Mouse (Mus musculus) intestine, embryonic 15.5 days (tissue): ENCODE measurements around the gene Dad1. TPM values are rescaled to one million over a fixed set of nuclear protein-coding genes. Genes with fewer than 3 reads are reported as not detected.
A peak's percentile ranks its signal among the peaks of the same experiment; 100 is the strongest.

ENCODE experiments used
- ATAC-seq: fragments of 200-750 bp; cut with Nextera tagmentation; 2 replicates; pipeline ENCODE4 v1.8.0; 2017; ENCODE audit warnings: moderate TSS enrichment, moderate library complexity
- H3K27ac ChIP-seq: fragments of 300-500 bp; sonication (generic); 2 replicates; pipeline ENCODE4 v1.5.1; 2015; ENCODE audit warnings: mild to moderate bottlenecking, inconsistent platforms
- H3K27me3 ChIP-seq: fragments of 300-500 bp; sonication (generic); replicated peaks from 2 replicates; pipeline ENCODE4 v1.6.1; 2015; ENCODE audit warnings: inconsistent platforms
- H3K36me3 ChIP-seq: fragments of 300-500 bp; sonication (generic); 2 replicates; pipeline ENCODE4 v1.6.1; 2015; ENCODE audit warnings: inconsistent platforms
- H3K4me1 ChIP-seq: fragments of 300-500 bp; sonication (generic); replicated peaks from 2 replicates; pipeline ENCODE4 v1.6.1; 2015; ENCODE audit warnings: inconsistent platforms
- H3K4me2 ChIP-seq: fragments of 300-500 bp; sonication (generic); replicated peaks from 2 replicates; pipeline ENCODE4 v1.6.1; 2015; ENCODE audit warnings: mild to moderate bottlenecking, inconsistent platforms
- H3K4me3 ChIP-seq: fragments of 300-500 bp; sonication (generic); replicated peaks from 2 replicates; pipeline ENCODE4 v1.5.1; 2015; ENCODE audit warnings: inconsistent platforms
- H3K9ac ChIP-seq: fragments of 300-500 bp; sonication (generic); 2 replicates; pipeline ENCODE4 v1.6.1; 2015; ENCODE audit warnings: inconsistent platforms
- H3K9me3 ChIP-seq: fragments of 300-500 bp; sonication (generic); 2 replicates; pipeline ENCODE4 v1.6.1; 2016; ENCODE audit warnings: inconsistent platforms
- WGBS: fragments of 180-500 bp; shearing (Covaris S2); methylation state at CpG from one replicate; pipeline ENCODE4 v1.1.7; 2015; 5-methylcytosine and 5-hydroxymethylcytosine counted together
- polyA plus RNA-seq: library from polyadenylated mRNA; unstranded; fragments of >200 nt; fragmentation: Nextera tagmentation; extraction: Ambion mirVana; gene quantifications from 2 replicates; pipeline ENCODE4 v1.2.1, GENCODE M21; 2015

The Dad1 gene
- polyA plus RNA-seq, 1 experiment from 2014 or later: 450 TPM

DNA sequence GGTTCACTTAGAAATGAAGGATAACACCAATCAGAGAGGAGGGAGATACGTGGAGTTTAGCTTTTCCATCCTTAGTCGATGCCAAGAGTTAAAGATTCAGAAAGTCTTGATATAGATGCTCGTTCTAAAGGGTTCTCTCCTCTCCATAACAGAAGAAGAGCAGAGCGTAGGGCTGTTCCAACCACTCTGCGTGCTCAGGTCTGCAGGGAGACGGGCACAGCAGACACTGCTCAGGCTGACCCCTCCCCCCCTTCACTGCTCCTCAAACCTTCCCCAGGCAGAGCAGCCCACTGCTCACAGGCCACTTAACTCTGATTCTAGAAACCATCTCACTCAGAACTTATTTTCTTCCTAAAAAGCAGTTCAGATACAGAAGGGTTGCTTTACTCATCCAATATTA is 45.2 kb downstream of the Dad1 start:
- no peaks in the 10 kb centered on the region for H3K36me3 ChIP-seq
- ATAC-seq: no peak
- 70% methylated on average over 6 of the region's 6 CpGs for WGBS
- H3K27ac ChIP-seq: no peak overlapping the region
- no peak overlapping the region for H3K9ac ChIP-seq
- no peak overlapping the region for H3K4me2 ChIP-seq
- peaks cover 8% of the 10 kb centered on the region for H3K4me1 ChIP-seq
- no peak overlapping the region for H3K4me3 ChIP-seq
- no peaks in the 10 kb centered on the region for H3K9me3 ChIP-seq
- H3K27me3 ChIP-seq: no peaks in the 10 kb centered on the region

DNA sequence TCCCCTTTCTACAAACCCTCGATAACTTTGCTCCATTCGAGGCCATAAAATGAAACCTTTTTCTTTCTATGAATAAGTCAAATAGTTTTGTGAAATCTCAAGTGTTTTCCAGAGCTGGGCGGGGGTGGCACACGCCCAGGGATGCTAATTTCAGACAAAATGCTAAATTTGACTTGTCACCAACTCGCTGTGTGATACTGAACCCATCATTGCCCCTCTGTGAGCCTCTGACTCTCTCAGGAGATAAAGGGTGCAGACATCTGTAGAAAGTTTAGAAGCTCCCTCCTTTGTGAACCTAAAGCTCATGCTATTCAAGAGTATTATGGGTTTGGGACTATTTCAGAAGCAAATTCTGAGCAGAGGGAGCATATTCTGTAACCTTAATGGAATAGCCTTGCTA is 46.0 kb downstream of the Dad1 start:
- Histone ChIP-seq H3K4me1 (peaks cover 8% of the 10 kb centered on the region), H3K27me3 (no peaks in the 10 kb centered on the region), H3K4me2 (no peak overlapping the region), H3K9me3 (no peaks in the 10 kb centered on the region), H3K4me3 (no peak overlapping the region), H3K9ac (no peak overlapping the region), H3K36me3 (no peaks in the 10 kb centered on the region), H3K27ac (no peak overlapping the region)
- 70% methylated on average over 5 of the region's 5 CpGs for WGBS
- ATAC-seq: no peak

- Histone ChIP-seq H3K4me1 (peaks cover 8% of the 10 kb centered on the region), H3K27me3 (no peaks in the 10 kb centered on the region), H3K4me2 (no peak overlapping the region), H3K4me3 (no peak overlapping the region), H3K36me3 (no peaks in the 10 kb centered on the region), H3K27ac (peak overlapping the region; percentile 29), H3K9ac (no peak overlapping the region), H3K9me3 (no peaks in the 10 kb centered on the region)
- ATAC-seq: peak; percentile 54
- WGBS: 33% methylated on average over 15 of the region's 15 CpGs
Observed at GRCm38 (mm10) chr14:54206750-54207550, 47.0 kb downstream of the Dad1 start.

DNA sequence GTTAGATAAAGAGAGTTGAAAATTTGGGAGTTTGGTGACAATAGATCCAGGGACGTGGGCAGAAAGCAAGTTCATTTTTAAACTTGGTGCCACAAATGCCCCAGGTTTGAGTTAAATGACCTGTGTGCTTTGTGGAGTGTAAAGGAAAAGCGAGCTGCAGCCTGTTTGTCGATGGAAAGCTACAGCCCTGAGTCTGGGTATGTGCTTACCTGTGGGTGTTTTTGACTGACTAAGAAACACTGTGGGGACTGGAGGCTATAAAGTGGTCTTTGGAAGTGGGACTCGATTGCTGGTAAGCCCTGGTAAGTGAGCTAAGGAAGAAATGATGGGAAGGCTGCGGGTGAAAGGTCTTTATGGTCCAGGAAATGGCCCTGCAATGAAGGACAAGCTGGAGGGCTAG is 47.6 kb downstream of the Dad1 start:
- Histone ChIP-seq H3K4me2 (no peak overlapping the region), H3K4me3 (no peak overlapping the region), H3K9me3 (no peaks in the 10 kb centered on the region), H3K4me1 (peaks cover 8% of the 10 kb centered on the region), H3K27ac (peak overlapping the region; percentile 44; the same call in 1 of the 2 replicates), H3K36me3 (no peaks in the 10 kb centered on the region), H3K9ac (no peak overlapping the region), H3K27me3 (no peaks in the 10 kb centered on the region)
- 62% methylated on average over 5 of the region's 5 CpGs for WGBS
- ATAC-seq: no peak; the same call in 1 of the 2 replicates

GRCm38 (mm10) chr14:54205904-54206303 is 48.0 kb downstream of the Dad1 start:
- Histone ChIP-seq H3K27ac (no peak overlapping the region), H3K4me1 (peaks cover 8% of the 10 kb centered on the region), H3K9me3 (no peaks in the 10 kb centered on the region), H3K4me2 (no peak overlapping the region), H3K4me3 (no peak overlapping the region), H3K9ac (no peak overlapping the region), H3K27me3 (no peaks in the 10 kb centered on the region), H3K36me3 (no peaks in the 10 kb centered on the region)
- WGBS: 42% methylated on average over 6 of the region's 6 CpGs
- no peak for ATAC-seq

- Histone ChIP-seq H3K9ac (no peak overlapping the region), H3K4me1 (peaks cover 8% of the 10 kb centered on the region), H3K27ac (no peak overlapping the region), H3K36me3 (no peaks in the 10 kb centered on the region), H3K4me2 (no peak overlapping the region), H3K4me3 (no peak overlapping the region), H3K9me3 (no peaks in the 10 kb centered on the region), H3K27me3 (no peaks in the 10 kb centered on the region)
- no peak for ATAC-seq
- WGBS: 68% methylated on average over 4 of the region's 4 CpGs
Observed at GRCm38 (mm10) chr14:54204786-54205185, 49.1 kb downstream of the Dad1 start.

- Histone ChIP-seq H3K4me2 (no peak overlapping the region), H3K4me3 (no peak overlapping the region), H3K9me3 (no peaks in the 10 kb centered on the region), H3K27ac (no peak overlapping the region), H3K4me1 (peaks cover 8% of the 10 kb centered on the region), H3K9ac (no peak overlapping the region), H3K36me3 (no peaks in the 10 kb centered on the region), H3K27me3 (no peaks in the 10 kb centered on the region)
- WGBS: 72% methylated on average over 8 of the region's 8 CpGs
- no peak for ATAC-seq
Observed at GRCm38 (mm10) chr14:54204311-54204710, 49.6 kb downstream of the Dad1 start.

DNA sequence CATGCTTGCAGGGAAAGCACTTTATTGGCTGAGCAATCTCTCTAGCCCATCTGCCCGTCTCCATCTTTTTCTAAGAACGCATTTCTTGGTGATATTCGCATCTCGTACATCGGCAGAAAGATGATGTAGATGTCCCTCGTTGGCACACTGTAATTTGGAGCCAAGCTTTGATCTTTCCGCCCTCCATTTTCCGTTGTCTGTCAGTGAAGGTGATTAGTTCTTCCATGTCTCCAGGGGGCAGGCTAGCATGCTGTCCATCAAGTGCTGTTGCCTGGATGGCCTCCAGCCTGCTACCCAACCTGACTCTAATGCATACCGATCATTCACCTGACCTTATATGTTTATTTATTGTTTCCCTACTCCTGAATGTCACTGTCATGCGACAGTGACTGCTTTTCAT is 50.1 kb downstream of the Dad1 start:
- Histone ChIP-seq H3K9ac (no peak overlapping the region), H3K36me3 (no peaks in the 10 kb centered on the region), H3K4me1 (peaks cover 8% of the 10 kb centered on the region), H3K4me3 (no peak overlapping the region), H3K9me3 (no peaks in the 10 kb centered on the region), H3K27ac (no peak overlapping the region), H3K4me2 (no peak overlapping the region), H3K27me3 (no peaks in the 10 kb centered on the region)
- no peak for ATAC-seq
- WGBS: 91% methylated on average over 10 of the region's 10 CpGs

DNA sequence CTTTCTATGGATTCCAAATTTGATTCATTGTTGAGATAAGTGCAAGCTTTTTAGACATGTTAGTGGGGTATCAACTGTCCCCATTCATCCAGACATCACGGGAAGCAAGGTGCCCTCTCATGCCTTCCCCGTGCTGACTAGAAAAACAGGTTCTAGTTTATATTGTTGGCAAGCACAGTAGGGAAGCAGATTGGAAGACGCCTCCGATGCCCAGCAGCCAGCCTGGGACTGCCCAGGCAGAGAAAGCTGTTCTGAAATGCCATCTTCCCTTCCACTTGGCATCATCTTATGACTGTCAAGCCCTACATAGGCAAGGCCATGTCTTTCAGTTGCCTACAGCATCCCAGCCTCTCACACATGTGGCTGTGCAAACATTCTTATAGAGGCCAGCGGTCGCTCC is 50.7 kb downstream of the Dad1 start:
- H3K27me3 ChIP-seq: no peaks in the 10 kb centered on the region
- H3K36me3 ChIP-seq: no peaks in the 10 kb centered on the region
- no peak for ATAC-seq
- no peak overlapping the region for H3K4me3 ChIP-seq
- H3K9me3 ChIP-seq: no peaks in the 10 kb centered on the region
- peaks cover 8% of the 10 kb centered on the region for H3K4me1 ChIP-seq
- no peak overlapping the region for H3K4me2 ChIP-seq
- H3K9ac ChIP-seq: no peak overlapping the region
- WGBS: 90% methylated on average over 6 of the region's 6 CpGs
- no peak overlapping the region for H3K27ac ChIP-seq

- ATAC-seq: no peak
- H3K27ac ChIP-seq: no peak overlapping the region
- H3K4me2 ChIP-seq: no peak overlapping the region
- 0 out of 2 replicates have a peak, but pooled peaks cover under 1% of the 10 kb centered on the region for H3K4me1 ChIP-seq
- no peak overlapping the region for H3K4me3 ChIP-seq
- H3K9ac ChIP-seq: no peak overlapping the region
- WGBS: 69% methylated on average over 8 of the region's 8 CpGs
- H3K36me3 ChIP-seq: no peaks in the 10 kb centered on the region
- no peaks in the 10 kb centered on the region for H3K9me3 ChIP-seq
- no peaks in the 10 kb centered on the region for H3K27me3 ChIP-seq
Observed at GRCm38 (mm10) chr14:54200363-54200762, 53.5 kb downstream of the Dad1 start.

DNA sequence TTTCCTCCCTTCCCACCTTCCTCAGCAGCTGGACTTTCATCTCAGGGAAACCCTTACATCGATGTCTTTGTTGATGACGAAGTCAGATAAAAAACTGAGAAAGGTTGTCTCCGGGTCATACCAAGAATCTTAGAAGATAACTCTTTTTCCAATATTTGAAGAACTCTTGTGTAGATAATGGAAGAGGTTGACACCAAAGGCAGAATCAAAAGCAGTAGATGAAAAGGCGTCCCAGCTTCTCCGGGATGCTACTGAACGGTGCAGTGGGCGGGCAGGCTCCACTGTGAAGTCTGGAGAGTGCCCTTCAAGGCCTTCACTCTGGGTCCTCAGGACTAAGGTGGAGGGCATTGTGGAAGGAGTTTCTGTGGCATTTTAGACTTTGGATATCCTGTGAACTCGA is 54.2 kb downstream of the Dad1 start:
- Histone ChIP-seq H3K9ac (no peak overlapping the region), H3K36me3 (no peaks in the 10 kb centered on the region), H3K4me2 (no peak overlapping the region), H3K27ac (no peak overlapping the region), H3K4me1 (0 out of 2 replicates have a peak, but pooled peaks cover 6% of the 10 kb centered on the region), H3K27me3 (no peaks in the 10 kb centered on the region), H3K4me3 (no peak overlapping the region), H3K9me3 (no peaks in the 10 kb centered on the region)
- 81% methylated on average over 8 of the region's 8 CpGs for WGBS
- no peak for ATAC-seq

DNA sequence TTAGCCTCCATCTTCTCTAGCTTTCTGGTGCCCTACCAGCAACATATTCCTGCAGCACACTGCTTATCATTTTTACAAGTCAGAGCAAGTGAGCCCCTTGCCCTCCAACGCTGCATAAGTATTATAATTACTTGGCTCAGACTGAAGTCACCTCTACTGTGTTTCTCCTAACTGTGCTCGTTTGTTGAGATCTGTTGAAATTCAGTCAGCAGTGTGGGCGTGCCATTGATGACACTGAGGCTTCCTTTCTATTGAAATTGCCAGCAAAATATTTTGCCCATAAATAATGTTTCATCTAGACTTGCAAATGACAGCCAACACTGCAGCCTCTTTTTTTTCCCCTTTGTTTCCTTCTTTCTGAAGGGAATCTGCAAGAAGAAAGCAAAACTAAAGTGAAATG is 56.2 kb downstream of the Dad1 start:
- Histone ChIP-seq H3K9me3 (no peaks in the 10 kb centered on the region), H3K4me1 (0 out of 2 replicates have a peak, but pooled peaks cover 9% of the 10 kb centered on the region), H3K27ac (no peak overlapping the region), H3K9ac (no peak overlapping the region), H3K36me3 (no peaks in the 10 kb centered on the region), H3K4me3 (no peak overlapping the region), H3K27me3 (no peaks in the 10 kb centered on the region), H3K4me2 (no peak overlapping the region)
- 70% methylated on average over 3 of the region's 3 CpGs for WGBS
- no peak for ATAC-seq

- no peak overlapping the region for H3K4me3 ChIP-seq
- WGBS: 74% methylated on average over 6 of the region's 6 CpGs
- H3K4me1 ChIP-seq: peaks cover 20% of the 10 kb centered on the region
- no peak overlapping the region for H3K4me2 ChIP-seq
- H3K27me3 ChIP-seq: no peaks in the 10 kb centered on the region
- ATAC-seq: no peak
- no peak overlapping the region for H3K9ac ChIP-seq
- H3K36me3 ChIP-seq: no peaks in the 10 kb centered on the region
- H3K27ac ChIP-seq: no peak overlapping the region
- no peaks in the 10 kb centered on the region for H3K9me3 ChIP-seq
Observed at GRCm38 (mm10) chr14:54195838-54196423, 58.0 kb downstream of the Dad1 start.
